Mouse (Mus musculus) heart, adult 9 months (tissue): ENCODE results near the gene Il4i1.

Source experiments
- DNase-seq, 2 experiments: peaks; one replicate each; pipeline ENCODE4 v3.0.0; 2022; ENCODE audit warnings: low spot score in 2 of 2

The Il4i1 gene

DNA sequence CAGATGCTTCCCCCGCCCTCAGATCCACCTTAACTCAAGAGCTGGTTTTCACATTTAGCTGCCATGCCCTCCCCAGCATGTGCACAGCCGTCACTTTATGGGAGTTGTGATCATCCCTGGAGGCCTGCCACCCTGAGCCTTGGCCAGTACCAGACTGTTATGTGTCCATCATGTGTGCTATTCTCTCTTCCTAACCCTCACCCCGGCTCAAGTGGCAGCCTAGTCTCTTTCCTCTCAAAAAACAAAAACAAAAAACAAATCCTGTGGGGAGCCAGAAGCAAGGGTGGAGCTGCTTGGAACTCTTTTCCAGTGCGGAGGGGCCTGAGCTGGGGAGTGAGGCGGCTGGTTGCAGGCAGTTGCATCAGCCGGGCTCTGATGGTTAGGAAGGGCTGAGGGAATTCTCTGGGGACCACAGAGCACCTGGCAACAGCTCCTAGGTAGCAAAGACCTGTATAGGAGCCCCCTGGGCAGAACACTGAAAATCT, 2.6 kb downstream of the Il4i1 start:
- peak in 1 of 2 experiments; percentile 60 for DNase-seq

- DNase-seq, result no peak
Observed at GRCm38 (mm10) chr7:44819391-44819790, 3.2 kb downstream of the Il4i1 start.

DNA sequence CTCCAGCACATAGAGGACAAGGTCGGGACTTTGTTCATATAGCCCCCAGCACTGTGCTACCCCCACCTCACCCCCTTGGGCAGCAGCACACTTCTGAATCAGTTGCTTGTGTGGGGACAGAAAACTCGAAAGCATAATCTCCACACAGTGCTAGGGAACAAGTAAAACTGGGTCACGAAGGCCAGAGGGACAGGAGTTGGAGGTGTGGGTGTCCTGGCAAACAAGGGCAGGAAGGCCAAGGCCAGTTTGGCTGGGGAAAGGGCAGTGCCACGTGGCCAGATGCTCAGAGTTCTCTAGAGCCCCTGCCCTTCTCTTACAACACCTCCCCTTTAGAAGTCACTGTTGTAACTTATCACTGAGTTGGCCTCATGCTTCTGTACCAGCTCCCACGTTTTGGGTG, 3.7 kb downstream of the Il4i1 start:
- no peak for DNase-seq

- no peak for DNase-seq
Observed at GRCm38 (mm10) chr7:44820525-44820924, 4.3 kb downstream of the Il4i1 start.

DNA sequence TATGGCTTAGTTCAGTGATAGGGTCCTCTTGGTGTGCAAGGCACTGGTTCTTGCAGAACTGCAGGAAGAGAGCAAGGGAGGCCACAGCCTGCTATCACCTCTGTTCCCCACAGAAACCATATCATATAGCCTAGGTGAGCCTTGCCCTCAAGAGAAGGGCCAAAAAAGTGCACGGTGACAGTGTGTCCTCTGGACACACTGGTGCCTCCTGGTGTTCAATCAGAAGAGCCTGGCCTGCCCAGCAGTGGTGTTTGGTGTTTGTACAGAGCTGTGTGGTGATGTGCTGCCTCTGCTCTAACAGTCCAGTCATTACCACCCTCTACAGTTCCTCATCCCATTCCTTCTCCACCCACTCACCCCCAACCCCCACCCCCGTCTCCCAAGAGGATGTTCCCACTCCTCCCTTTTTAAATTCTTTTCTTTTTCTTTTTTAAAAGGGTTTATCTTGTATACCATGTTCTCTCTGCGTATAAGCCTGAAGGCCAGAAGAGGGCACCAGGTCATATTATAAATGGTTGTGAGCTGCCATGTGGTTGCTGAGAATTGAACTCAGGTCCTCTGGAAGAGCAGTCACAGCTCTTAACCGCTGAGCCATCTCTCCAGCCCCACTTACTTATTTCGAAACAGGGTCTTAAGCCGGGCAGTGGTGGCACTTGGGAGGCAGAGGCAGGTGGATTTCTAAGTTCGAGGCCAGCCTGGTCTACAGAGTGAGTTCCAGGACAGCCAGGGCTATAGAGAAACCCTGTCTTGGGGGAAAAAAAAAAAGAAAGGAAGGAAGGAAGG, 5.7 kb downstream of the Il4i1 start:
- no peak for DNase-seq

- no peak for DNase-seq
Observed at GRCm38 (mm10) chr7:44823409-44823808, 7.2 kb downstream of the Il4i1 start.

DNA sequence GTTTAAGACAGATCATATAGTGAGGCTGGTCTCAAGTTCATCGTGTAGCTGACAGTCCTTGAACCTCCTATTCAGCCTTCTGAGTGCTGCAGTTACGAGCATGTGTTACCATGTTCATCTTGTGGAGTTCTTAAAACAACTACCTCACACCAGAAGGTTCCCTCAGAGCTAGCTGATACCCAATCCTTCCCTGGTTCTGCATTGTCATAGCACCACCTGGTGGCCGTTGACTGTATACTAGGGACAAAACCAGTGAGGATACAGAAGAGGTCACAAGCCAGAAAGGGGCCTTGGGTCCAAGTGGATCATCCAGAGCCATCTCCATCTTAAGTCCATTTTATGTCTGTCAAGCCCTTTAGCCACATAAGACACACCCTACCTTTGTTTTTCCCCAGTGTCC, 8.7 kb downstream of the Il4i1 start:
- DNase-seq, result peak; percentile 57 to 72

DNA sequence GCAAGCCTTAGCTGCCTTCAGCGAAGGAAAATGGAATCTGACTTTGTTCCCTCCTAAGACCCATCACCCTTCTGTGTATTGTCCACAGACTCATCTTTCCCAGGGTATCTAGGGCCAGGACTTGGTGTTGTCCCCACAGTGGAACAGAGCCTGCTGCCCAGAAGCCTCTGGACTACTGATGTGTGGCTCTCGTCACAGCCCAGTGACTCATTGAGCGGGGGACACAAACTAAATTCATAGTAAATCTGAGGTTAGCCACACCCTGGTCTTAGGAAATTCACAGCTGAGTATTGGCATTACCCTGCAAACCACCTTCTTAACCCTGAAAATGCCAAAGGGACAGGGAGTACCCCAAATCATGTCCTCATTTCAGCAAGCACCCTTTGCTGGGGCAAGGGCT, 10.6 kb downstream of the Il4i1 start:
- no peak for DNase-seq

DNA sequence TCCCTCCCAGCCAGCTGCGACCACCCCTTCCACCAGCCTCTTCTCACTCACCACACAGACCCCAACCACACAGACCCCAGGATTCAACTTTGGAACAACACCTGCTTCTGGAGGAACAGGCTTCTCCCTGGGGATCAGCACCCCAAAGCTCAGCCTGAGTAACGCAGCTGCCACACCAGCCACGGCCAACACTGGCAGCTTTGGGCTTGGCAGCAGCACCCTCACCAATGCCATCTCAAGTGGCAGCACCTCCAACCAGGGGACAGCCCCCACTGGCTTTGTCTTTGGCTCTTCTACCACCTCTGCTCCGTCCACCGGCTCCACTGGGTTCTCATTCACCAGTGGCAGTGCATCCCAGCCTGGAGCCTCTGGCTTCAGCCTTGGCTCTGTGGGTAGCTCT, 12.5 kb downstream of the Il4i1 start:
- DNase-seq, result no peak

- no peak for DNase-seq
Observed at GRCm38 (mm10) chr7:44832763-44833162, 16.6 kb downstream of the Il4i1 start.

DNA sequence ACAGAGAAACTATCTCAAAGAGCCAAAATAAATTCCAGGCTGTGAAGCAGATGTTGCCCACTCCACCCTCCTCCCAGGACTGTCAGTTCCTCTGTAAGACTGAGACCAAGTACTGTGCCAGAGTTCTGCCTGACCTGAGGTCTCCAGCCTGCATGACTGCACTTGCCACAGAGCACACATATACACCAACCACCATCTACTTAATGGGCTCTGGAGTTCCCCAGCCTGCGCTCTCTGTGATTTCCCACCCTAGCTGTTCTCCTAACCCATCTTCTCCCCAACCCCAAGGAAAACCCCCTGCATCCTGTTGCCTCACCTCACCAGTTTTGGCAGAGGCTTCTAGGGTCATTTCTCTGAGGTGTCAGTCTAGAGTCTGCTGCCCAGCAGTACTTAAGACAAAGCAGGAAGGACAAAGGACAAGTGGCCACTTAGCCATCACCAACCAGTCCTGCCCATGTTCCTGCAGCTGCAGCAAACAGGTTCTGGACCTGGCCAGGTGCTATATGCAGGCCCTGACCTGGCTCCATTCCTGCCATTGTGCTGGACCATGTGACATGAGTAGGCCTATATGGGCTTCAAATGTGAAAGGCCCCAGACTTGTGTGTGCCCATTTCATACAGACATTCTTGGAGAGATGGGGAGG, 19.3 kb downstream of the Il4i1 start:
- DNase-seq, result no peak

DNA sequence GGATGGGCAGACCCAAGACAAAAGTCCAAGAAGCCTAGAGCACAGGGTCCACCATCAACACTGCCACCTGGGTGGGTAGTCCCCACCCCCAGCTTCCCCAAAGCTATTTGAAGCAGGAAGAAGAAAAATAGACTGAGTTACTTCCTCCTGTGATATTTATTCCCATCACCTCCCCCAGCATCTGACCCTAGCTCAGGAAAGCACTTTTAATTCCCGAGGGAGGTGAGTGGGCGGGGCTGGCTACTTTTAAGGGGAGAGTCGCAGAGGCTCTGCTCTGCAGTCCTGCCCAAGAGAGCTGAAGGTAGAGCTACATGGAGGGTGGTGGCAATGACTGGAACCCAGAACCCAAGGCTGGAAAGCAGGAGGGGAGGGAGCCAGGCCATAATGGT, 19.8 kb downstream of the Il4i1 start:
- DNase-seq, result no peak

- no peak for DNase-seq
Observed at GRCm38 (mm10) chr7:44836423-44837053, 20.4 kb downstream of the Il4i1 start.

DNA sequence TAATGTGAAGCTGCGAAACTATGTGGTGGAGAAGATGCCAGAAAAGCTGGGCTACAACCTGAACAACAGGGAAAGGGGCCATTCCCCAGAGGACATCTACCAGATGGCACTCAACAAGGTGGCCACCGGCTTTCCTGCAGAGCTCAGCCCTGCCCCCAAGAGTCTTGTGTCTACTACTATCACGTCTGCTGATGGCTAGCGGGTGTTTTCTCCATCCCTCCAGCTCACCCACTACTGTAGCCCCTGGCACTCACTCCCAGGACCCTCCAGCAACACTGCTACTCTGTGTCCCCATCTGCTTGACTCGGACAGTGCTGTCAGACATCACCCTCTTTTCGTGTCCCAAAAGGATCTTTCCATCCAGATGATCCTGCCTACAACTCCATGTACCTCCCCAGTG, 21.9 kb downstream of the Il4i1 start:
- DNase-seq, result no peak

DNA sequence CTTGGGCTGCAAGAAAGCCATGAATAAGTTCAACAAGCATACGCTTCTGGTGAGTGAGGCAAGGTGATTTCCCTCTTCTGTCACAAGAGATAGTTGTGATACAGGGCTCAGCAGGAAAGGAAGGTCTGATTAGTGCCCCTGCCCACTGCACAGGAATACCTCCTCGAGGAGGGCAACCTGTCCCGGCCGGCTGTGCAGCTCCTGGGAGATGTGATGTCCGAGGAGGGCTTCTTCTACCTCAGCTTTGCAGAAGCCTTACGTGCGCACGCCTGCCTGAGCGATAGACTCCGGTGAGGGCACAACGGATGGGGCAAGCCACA, 22.9 kb downstream of the Il4i1 start:
- DNase-seq, result no peak

DNA sequence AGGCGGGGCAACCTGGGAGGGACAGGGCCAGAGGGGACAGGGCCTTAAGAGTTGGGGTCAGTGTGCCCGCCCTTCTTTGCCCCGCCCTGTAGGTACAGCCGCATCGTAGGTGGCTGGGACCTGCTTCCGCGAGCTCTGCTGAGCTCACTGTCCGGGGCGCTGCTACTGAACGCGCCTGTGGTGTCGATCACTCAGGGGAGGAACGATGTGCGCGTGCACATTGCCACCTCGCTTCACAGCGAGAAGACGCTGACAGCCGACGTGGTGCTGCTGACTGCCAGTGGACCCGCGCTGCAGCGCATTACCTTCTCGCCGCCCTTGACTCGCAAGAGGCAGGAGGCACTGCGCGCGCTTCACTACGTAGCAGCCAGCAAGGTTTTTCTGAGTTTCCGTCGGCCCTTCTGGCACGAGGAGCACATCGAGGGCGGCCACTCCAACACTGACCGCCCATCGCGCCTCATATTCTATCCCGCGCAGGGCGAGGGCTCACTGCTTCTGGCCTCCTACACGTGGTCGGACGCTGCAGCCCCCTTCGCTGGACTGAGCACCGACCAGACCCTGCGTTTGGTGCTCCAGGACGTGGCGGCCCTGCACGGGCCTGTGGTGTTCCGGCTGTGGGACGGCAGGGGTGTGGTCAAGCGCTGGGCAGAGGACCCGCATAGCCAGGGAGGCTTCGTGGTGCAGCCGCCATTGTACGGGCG, 23.5 kb downstream of the Il4i1 start:
- no peak for DNase-seq

- DNase-seq, result no peak
Observed at GRCm38 (mm10) chr7:44840426-44840825, 24.2 kb downstream of the Il4i1 start.

DNA sequence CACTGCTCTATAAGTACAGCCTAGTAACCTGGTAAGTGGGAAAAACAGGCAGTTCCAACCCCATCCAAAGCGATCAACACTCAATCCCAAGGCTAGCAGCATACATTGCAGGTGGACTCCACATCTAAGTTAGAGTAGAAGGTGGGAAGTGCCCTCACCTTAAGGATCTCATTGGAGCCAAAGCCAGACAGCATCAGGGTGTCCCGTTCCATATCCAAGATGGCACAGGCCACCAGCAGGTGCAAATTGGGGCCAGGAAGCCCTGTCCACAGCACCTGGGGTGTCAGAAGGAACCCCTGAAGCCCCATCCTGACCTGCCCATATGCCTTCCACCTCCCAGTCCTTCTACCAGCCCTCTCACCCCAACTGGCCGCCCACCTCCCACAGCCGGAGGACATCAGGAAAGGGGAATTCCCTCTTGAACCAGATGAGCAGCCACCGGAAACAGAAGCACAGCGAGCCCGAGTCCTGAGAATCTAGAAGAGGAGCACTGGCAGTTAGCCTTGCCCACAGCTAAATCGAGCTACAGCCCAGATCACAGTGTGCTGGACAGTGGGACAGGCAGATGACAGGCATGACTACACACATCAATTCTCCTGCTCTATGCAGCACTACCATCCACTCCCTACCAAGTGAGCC, 25.8 kb downstream of the Il4i1 start:
- DNase-seq, result no peak

- DNase-seq, result no peak
Observed at GRCm38 (mm10) chr7:44845006-44845405, 28.8 kb downstream of the Il4i1 start.

DNA sequence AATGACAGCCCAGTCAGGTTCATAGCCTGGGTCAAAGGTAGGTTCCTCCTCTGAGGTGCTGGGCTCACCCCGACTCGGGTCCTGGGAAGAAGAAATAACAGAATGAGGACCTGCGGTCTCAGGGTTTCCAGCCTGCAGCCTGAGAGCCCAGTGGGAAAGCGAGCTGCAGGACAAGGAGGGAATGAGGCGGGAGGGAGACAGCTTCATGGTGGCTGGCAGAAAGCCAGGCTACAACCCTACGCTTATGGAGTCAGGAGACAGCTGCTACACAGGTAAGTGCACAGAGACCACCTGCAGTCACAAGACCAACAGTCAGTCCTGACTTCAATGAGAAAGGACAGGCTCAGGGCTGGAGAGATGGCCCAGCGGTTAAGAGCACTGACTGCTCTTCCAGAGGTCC, 30.6 kb downstream of the Il4i1 start:
- DNase-seq, result no peak

GRCm38 (mm10) chr7:44847772-44848171, 31.6 kb downstream of the Il4i1 start:
- DNase-seq, result no peak
